Comparison of ENCODE assay signal across 8 mouse cellular contexts in genomic region chr19:6975537-6976521, GRCm38 (mm10). TPM values are rescaled to one million over a fixed set of nuclear protein-coding genes. Genes with fewer than 3 reads are reported as not detected.
DNase-seq lines count a peak whose midpoint lies in the region; ATAC-seq and TF ChIP-seq lines count a peak whose summit lies in the region.

TSS of gene Plcb3 (minus strand) at chr19:6976470.

- intact Hi-C loops in left cerebral cortex, postnatal 14 days (cut with DNase I): loop anchor here (5.0 kb wide), 2 partner anchors 34 to 54 kb away; partner anchors contain the start of genes Bad, Esrra and Gpr137

- TF ChIP-seq CTCF in brain, embryonic 14.5 days (IDR thresholded peaks at IDR 0.05; ENCODE audit: borderline replicate concordance, extremely low read depth, insufficient read depth, insufficient read length): peak; percentile 50
- TF ChIP-seq CTCF in small intestine, adult 2 months (IDR thresholded peaks at IDR 0.05; ENCODE audit: extremely low read depth, insufficient read length, insufficient replicate concordance, low read depth, low read length): peak; percentile 7; the same call in 1 of the 2 replicates

- H3K4me1 ChIP-seq in hindbrain, embryonic 16.5 days (ENCODE audit: control insufficient read depth, insufficient read depth, low read depth, low read length): peaks cover 39% of the 10 kb centered on the region
- H3K4me1 ChIP-seq in small intestine, adult 2 months (ENCODE audit: control insufficient read depth, insufficient read depth, insufficient read length, low read length): peaks cover 23% of the 10 kb centered on the region

- WGBS in hindbrain, embryonic 16.5 days: under 1% methylated on average over 16 of the region's 16 CpGs
- under 1% methylated on average over 16 of the region's 16 CpGs for WGBS in small intestine, adult 2 months

- H3K4me2 ChIP-seq in hindbrain, embryonic 16.5 days (ENCODE audit: low read length): peak within 1 kb of the TSS; percentile 94

- H3K27ac ChIP-seq in hindbrain, embryonic 16.5 days (ENCODE audit: low read depth, low read length): peak within 1 kb of the TSS; percentile 95
- H3K27ac ChIP-seq in small intestine, adult 2 months (ENCODE audit: insufficient read depth, low read depth, low read length): peak within 1 kb of the TSS; percentile 70

- DNase-seq in cerebellum, adult 11-12 months: peak; percentile 77
- peak; percentile 95 for DNase-seq in brain, embryonic 14.5 days (ENCODE audit: low read depth)
- DNase-seq in gastrocnemius, adult 8-10 months (ENCODE audit: low spot score in 2 of 2): peak; percentile 73 to 79
- peak; percentile 72 to 89 for DNase-seq in left cerebral cortex, postnatal 14 days (ENCODE audit: low spot score in 2 of 2)

- no peak for ATAC-seq in cerebellum, adult (ENCODE audit: insufficient number of reproducible peaks, low FRiP score, low TSS enrichment)
- peak; percentile 5 for ATAC-seq in hindbrain, embryonic 16.5 days
- peak; percentile 17 for ATAC-seq in megakaryocyte progenitor cell, adult 5-6 weeks (replicated peaks; ENCODE audit: poor library complexity)

- H3K36me3 ChIP-seq in hindbrain, embryonic 16.5 days (ENCODE audit: control insufficient read depth, insufficient read depth, low read length): peaks cover 11% of the 10 kb centered on the region
- H3K36me3 ChIP-seq in small intestine, adult 2 months (ENCODE audit: control insufficient read depth, insufficient read depth, low read length): peaks cover 11% of the 10 kb centered on the region

- peak within 1 kb of the TSS; percentile 83 for H3K9ac ChIP-seq in hindbrain, embryonic 16.5 days (ENCODE audit: low read depth, low read length)

- TF ChIP-seq POLR2A in brain, embryonic 14.5 days (IDR thresholded peaks at IDR 0.05; ENCODE audit: borderline replicate concordance, extremely low read depth, insufficient read depth, insufficient read length, poor library complexity, severe bottlenecking): 0 out of 2 replicates have a peak, but pooled peaks have one; percentile 11
- 0 out of 2 replicates have a peak, but pooled peaks have one; percentile 45 for TF ChIP-seq POLR2A in small intestine, adult 2 months (IDR thresholded peaks at IDR 0.05; ENCODE audit: low read depth, low read length)

- peaks cover 1% of the 10 kb centered on the region; the same call in 1 of the 2 replicates for H3K27me3 ChIP-seq in hindbrain, embryonic 16.5 days (replicated peaks; ENCODE audit: control insufficient read depth, insufficient read depth, low read length)
- H3K27me3 ChIP-seq in small intestine, adult 2 months (ENCODE audit: control insufficient read depth, insufficient read depth, low read length): no peaks in the 10 kb centered on the region

- peak within 1 kb of the TSS; percentile 58 for H3K4me3 ChIP-seq in hindbrain, embryonic 16.5 days (ENCODE audit: low read length)
- peak within 1 kb of the TSS; percentile 69 for H3K4me3 ChIP-seq in small intestine, adult 2 months (ENCODE audit: low read depth, low read length)

- H3K9me3 ChIP-seq in hindbrain, embryonic 16.5 days (ENCODE audit: control insufficient read depth, low read length): no peaks in the 10 kb centered on the region

RNA-seq across cellular contexts. Expression of gene Plcb3, which starts in this region (rescaled TPM):
- polyA plus RNA-seq in brain, embryonic 14.5 days (2012; rRNA removed): 22.7 and 28.3 TPM in 2 replicates
- total RNA-seq in gastrocnemius, adult 8-10 months (2022): 10 to 100 TPM in 1 of 4 experiments, 1 to 10 TPM in 3; 7.0 to 10.9 (median 9.4) TPM
- polyA plus RNA-seq in hindbrain, embryonic 16.5 days (2015; fragmentation: Nextera tagmentation; extraction: Ambion mirVana): 13.1 and 13.8 TPM in 2 replicates
- total RNA-seq in left cerebral cortex, postnatal 14 days (2021): 10 to 100 TPM; 13.4 to 13.6 TPM
- total RNA-seq in megakaryocyte progenitor cell, adult 5-6 weeks (2015): 5.0 and 6.8 TPM in 2 replicates
- total RNA-seq in megakaryocyte progenitor cell, adult 5-6 weeks (2017): 7.3 and 7.6 TPM in 2 replicates
- polyA plus RNA-seq in small intestine, adult 2 months (2012; rRNA removed): 200 and 595 TPM in 2 replicates
